Mouse (Mus musculus): ENCODE data around the gene Oxt.

DNA sequence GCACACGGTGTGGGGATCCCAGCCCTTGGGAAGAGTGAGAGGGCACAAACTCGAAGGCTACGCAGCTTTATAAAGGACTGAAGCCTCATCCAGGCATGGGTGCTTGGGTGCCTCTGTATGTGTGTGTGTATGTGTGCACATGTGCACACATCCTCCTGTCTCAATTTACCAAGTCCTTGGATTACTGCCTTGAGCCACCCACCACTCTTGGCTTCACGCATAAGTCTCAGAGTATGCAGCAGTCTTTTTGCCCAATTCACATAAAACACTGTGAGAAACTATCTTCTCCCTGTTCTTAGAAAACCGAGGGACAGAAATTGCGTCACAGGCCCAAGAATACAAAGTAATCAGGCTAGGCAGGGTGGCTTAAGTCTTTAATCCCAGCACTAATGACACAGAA lies 10.0 kb downstream of the Oxt start:
- TF ChIP-seq CTCF (IDR thresholded peaks at IDR 0.05; ENCODE audit: borderline replicate concordance, insufficient read depth, low read length) (no peak), POLR2A (IDR thresholded peaks at IDR 0.05; ENCODE audit: low read depth, low read length) (no peak)
